In the genomic region with DNA sequence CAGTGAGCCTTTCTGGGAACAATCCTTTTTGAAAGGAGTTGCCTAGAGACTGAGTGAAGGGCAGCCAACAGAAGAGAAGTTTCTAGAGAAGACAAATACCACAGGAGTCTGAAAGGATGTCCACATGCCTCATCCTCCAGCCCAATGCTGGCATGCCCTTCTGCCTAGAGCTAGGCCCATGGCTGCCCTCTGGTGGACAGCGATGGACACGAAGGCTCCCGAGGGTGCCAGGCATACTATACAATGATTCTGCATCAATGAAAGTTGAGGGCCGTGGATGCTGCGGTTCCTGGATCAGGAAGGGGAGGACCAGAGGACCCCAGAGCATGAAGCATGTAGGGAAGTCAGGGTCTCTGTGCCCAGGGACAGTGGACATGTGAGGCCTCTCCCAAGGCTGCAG, we compare ENCODE assay signal across 9 mouse cellular contexts. TPM values are rescaled to one million over a fixed set of nuclear protein-coding genes. Genes with fewer than 3 reads are reported as not detected.
A peak's percentile ranks its signal among the peaks of the same experiment; 100 is the strongest.
DNase-seq lines count a peak whose midpoint lies in the region; ATAC-seq and TF ChIP-seq lines count a peak whose summit lies in the region.
"Had no signal": no experiment of that assay in that cellular context is flagged by ENCODE, and none has a peak within 500 bp of the region (broad histone marks: within the 10 kb centered on the region; RNA-seq: fewer than 3 reads in every experiment).

No protein-coding gene starts in this region.

- peak; percentile 88 for DNase-seq in midbrain, embryonic 11.5 days (ENCODE audit: low spot score, missing footprints)
- DNase-seq in NIH3T3 (ENCODE audit: low read depth) = peak; percentile 86
- DNase-seq in spleen, postnatal 14 days (ENCODE audit: low spot score in 2 of 2) = peak; percentile 37 to 62
- DNase-seq in left cerebral cortex, adult 8-10 months (ENCODE audit: low spot score in 2 of 2) = no peak

- H3K4me1 ChIP-seq in midbrain, embryonic 11.5 days (ENCODE audit: control insufficient read depth, insufficient read depth, low read length) = no peaks in the 10 kb centered on the region
- H3K4me1 ChIP-seq in midbrain, embryonic 16.5 days (ENCODE audit: control insufficient read depth, insufficient read depth, low read length) = no peaks in the 10 kb centered on the region
- H3K4me1 ChIP-seq in cortical plate, adult 2 months (ENCODE audit: control insufficient read depth, insufficient read depth, low read length) = no peaks in the 10 kb centered on the region
- no peaks in the 10 kb centered on the region for H3K4me1 ChIP-seq in lung, embryonic 16.5 days (replicated peaks; ENCODE audit: control insufficient read depth, insufficient read depth, low read length)

- H3K9me3 ChIP-seq in midbrain, embryonic 11.5 days (ENCODE audit: control insufficient read depth, low read length) = no peaks in the 10 kb centered on the region
- H3K9me3 ChIP-seq in midbrain, embryonic 16.5 days (replicated peaks; ENCODE audit: control insufficient read depth, low read length, poor library complexity, severe bottlenecking) = no peaks in the 10 kb centered on the region
- H3K9me3 ChIP-seq in lung, embryonic 16.5 days (ENCODE audit: control insufficient read depth, low read length) = no peaks in the 10 kb centered on the region

- no peak overlapping the region for H3K4me3 ChIP-seq in midbrain, embryonic 11.5 days (ENCODE audit: low read depth, low read length)
- no peak overlapping the region for H3K4me3 ChIP-seq in midbrain, embryonic 16.5 days (ENCODE audit: low read depth, low read length)
- H3K4me3 ChIP-seq in cortical plate, adult 2 months (ENCODE audit: insufficient read depth, low read length) = no peak overlapping the region
- H3K4me3 ChIP-seq in lung, embryonic 16.5 days (ENCODE audit: low read length) = no peak overlapping the region

- no peak overlapping the region for H3K27ac ChIP-seq in midbrain, embryonic 11.5 days (ENCODE audit: low read depth, low read length)
- H3K27ac ChIP-seq in midbrain, embryonic 16.5 days (ENCODE audit: low read length) = no peak overlapping the region
- no peak overlapping the region for H3K27ac ChIP-seq in cortical plate, adult 2 months (ENCODE audit: insufficient read depth, low read length)
- no peak overlapping the region for H3K27ac ChIP-seq in lung, embryonic 16.5 days (ENCODE audit: low read length)

- H3K9ac ChIP-seq in midbrain, embryonic 11.5 days (ENCODE audit: low read length) = no peak overlapping the region
- H3K9ac ChIP-seq in midbrain, embryonic 16.5 days (ENCODE audit: low read depth, low read length) = no peak overlapping the region
- no peak overlapping the region for H3K9ac ChIP-seq in lung, embryonic 16.5 days (ENCODE audit: low read length)

- no peak for TF ChIP-seq POLR2A in cortical plate, adult 2 months (IDR thresholded peaks at IDR 0.05; ENCODE audit: extremely low read depth, insufficient read depth, low read length)

- H3K36me3 ChIP-seq in midbrain, embryonic 11.5 days (ENCODE audit: control insufficient read depth, insufficient read depth, low read length) = no peaks in the 10 kb centered on the region
- no peaks in the 10 kb centered on the region for H3K36me3 ChIP-seq in midbrain, embryonic 16.5 days (ENCODE audit: control insufficient read depth, insufficient read depth, low read length)
- no peaks in the 10 kb centered on the region for H3K36me3 ChIP-seq in lung, embryonic 16.5 days (ENCODE audit: control insufficient read depth, insufficient read depth, low read length)

- no peak overlapping the region for H3K4me2 ChIP-seq in midbrain, embryonic 11.5 days
- no peak overlapping the region for H3K4me2 ChIP-seq in midbrain, embryonic 16.5 days (ENCODE audit: low read length)
- H3K4me2 ChIP-seq in lung, embryonic 16.5 days (ENCODE audit: low read depth, low read length) = no peak overlapping the region

- no peaks in the 10 kb centered on the region for H3K27me3 ChIP-seq in midbrain, embryonic 11.5 days (ENCODE audit: control insufficient read depth, insufficient read depth, low read length)
- H3K27me3 ChIP-seq in midbrain, embryonic 16.5 days (ENCODE audit: control insufficient read depth, insufficient read depth, low read depth, low read length) = no peaks in the 10 kb centered on the region
- no peaks in the 10 kb centered on the region for H3K27me3 ChIP-seq in lung, embryonic 16.5 days (ENCODE audit: control insufficient read depth, insufficient read depth, low read depth, low read length)

- ATAC-seq in midbrain, embryonic 11.5 days (ENCODE audit: low FRiP score) = peak; percentile 39
- ATAC-seq in midbrain, embryonic 16.5 days = no peak
- peak; percentile 69 for ATAC-seq in inflammation-experienced regulatory T-cells, adult 6 months
- ATAC-seq in lung, embryonic 16.5 days (ENCODE audit: low read depth) = peak; percentile 36; the same call in 1 of the 2 replicates

- peak; percentile 28; the same call in 1 of the 2 replicates for TF ChIP-seq CTCF in cortical plate, adult 2 months (IDR thresholded peaks at IDR 0.05; ENCODE audit: extremely low read depth, insufficient read depth, low read length)

- 31% methylated on average over 5 of the region's 5 CpGs for WGBS in midbrain, embryonic 11.5 days
- WGBS in midbrain, embryonic 16.5 days = 27% methylated on average over 5 of the region's 5 CpGs
- WGBS in lung, embryonic 16.5 days = 40% methylated on average over 5 of the region's 5 CpGs

RNA-seq across cellular contexts. Expression of a gene that starts 9.3 kb away (rescaled TPM):
- 0.41 and 0.81 TPM in 2 replicates for polyA plus RNA-seq in midbrain, embryonic 11.5 days (2014; fragmentation: Nextera tagmentation; extraction: Ambion mirVana)
- 0.88 and 1.6 TPM in 2 replicates for polyA plus RNA-seq in midbrain, embryonic 16.5 days (2015; fragmentation: Nextera tagmentation; extraction: Ambion mirVana)
- 0.23 and 0.29 TPM in 2 replicates for polyA plus RNA-seq in cortical plate, adult 2 months (2012; rRNA removed)
- polyA plus RNA-seq in inflammation-experienced regulatory T-cells, adult 6 months (2017; shearing (Covaris generic)) = 10 to 100 TPM in 2 of 3 experiments, 1 to 10 TPM in 1; 3.9 to 19.1 (median 13.6) TPM
- 0.75 and 0.99 TPM in 2 replicates for polyA plus RNA-seq in lung, embryonic 16.5 days (2015; fragmentation: Nextera tagmentation; extraction: Ambion mirVana)
- total RNA-seq in left cerebral cortex, adult 8-10 months (2022) = 1 to 10 TPM; 1.1 to 3.2 (median 2.0) TPM

RNA-seq across cellular contexts. Expression of a gene that starts 9.6 kb away (rescaled TPM):
- polyA plus RNA-seq in midbrain, embryonic 11.5 days (2014; fragmentation: Nextera tagmentation; extraction: Ambion mirVana) = not detected in 2 replicates
- not detected in 2 replicates for polyA plus RNA-seq in midbrain, embryonic 16.5 days (2015; fragmentation: Nextera tagmentation; extraction: Ambion mirVana)
- polyA plus RNA-seq in cortical plate, adult 2 months (2012; rRNA removed) = not detected in 2 replicates
- polyA plus RNA-seq in inflammation-experienced regulatory T-cells, adult 6 months (2017; shearing (Covaris generic)) = 1 to 10 TPM in 1 of 3 experiments, under 1 TPM in 1, not detected in 1; 0.34 to 1.1 TPM
- polyA plus RNA-seq in lung, embryonic 16.5 days (2015; fragmentation: Nextera tagmentation; extraction: Ambion mirVana) = 0.41 TPM in 1 of 2 replicates, not detected in the other
- under 1 TPM in 3 of 4 experiments, not detected in 1; 0.39 to 0.87 (median 0.66) TPM for total RNA-seq in left cerebral cortex, adult 8-10 months (2022)
- total RNA-seq: gastrocnemius, postnatal 36 days had no signal

RNA-seq across cellular contexts. Expression of a gene that starts 14.6 kb away (rescaled TPM):
- polyA plus RNA-seq in midbrain, embryonic 11.5 days (2014; fragmentation: Nextera tagmentation; extraction: Ambion mirVana) = not detected in 2 replicates
- not detected in 2 replicates for polyA plus RNA-seq in midbrain, embryonic 16.5 days (2015; fragmentation: Nextera tagmentation; extraction: Ambion mirVana)
- not detected in 2 replicates for polyA plus RNA-seq in cortical plate, adult 2 months (2012; rRNA removed)
- not detected for polyA plus RNA-seq in inflammation-experienced regulatory T-cells, adult 6 months (2017; shearing (Covaris generic))
- not detected in 2 replicates for polyA plus RNA-seq in lung, embryonic 16.5 days (2015; fragmentation: Nextera tagmentation; extraction: Ambion mirVana)
- total RNA-seq in left cerebral cortex, adult 8-10 months (2022) = not detected
- total RNA-seq: gastrocnemius, postnatal 36 days had no signal

RNA-seq across cellular contexts. Expression of a gene that starts 17.4 kb away (rescaled TPM):
- 0.27 TPM in 1 of 2 replicates, not detected in the other for polyA plus RNA-seq in midbrain, embryonic 11.5 days (2014; fragmentation: Nextera tagmentation; extraction: Ambion mirVana)
- polyA plus RNA-seq in midbrain, embryonic 16.5 days (2015; fragmentation: Nextera tagmentation; extraction: Ambion mirVana) = 0.18 TPM in 1 of 2 replicates, not detected in the other
- polyA plus RNA-seq in cortical plate, adult 2 months (2012; rRNA removed) = not detected in 2 replicates
- 1 to 10 TPM in 2 of 3 experiments, not detected in 1; 1.3 to 1.6 TPM for polyA plus RNA-seq in inflammation-experienced regulatory T-cells, adult 6 months (2017; shearing (Covaris generic))
- polyA plus RNA-seq in lung, embryonic 16.5 days (2015; fragmentation: Nextera tagmentation; extraction: Ambion mirVana) = not detected in 2 replicates
- under 1 TPM in 1 of 4 experiments, not detected in 3; 0.30 TPM for total RNA-seq in left cerebral cortex, adult 8-10 months (2022)
- total RNA-seq: gastrocnemius, postnatal 36 days had no signal

RNA-seq across cellular contexts. Expression of a gene that starts 24.4 kb away (rescaled TPM):
- 1,062 and 1,170 TPM in 2 replicates for polyA plus RNA-seq in midbrain, embryonic 11.5 days (2014; fragmentation: Nextera tagmentation; extraction: Ambion mirVana)
- polyA plus RNA-seq in midbrain, embryonic 16.5 days (2015; fragmentation: Nextera tagmentation; extraction: Ambion mirVana) = 1,162 and 1,206 TPM in 2 replicates
- 547 and 628 TPM in 2 replicates for polyA plus RNA-seq in cortical plate, adult 2 months (2012; rRNA removed)
- polyA plus RNA-seq in inflammation-experienced regulatory T-cells, adult 6 months (2017; shearing (Covaris generic)) = 100 to 1,000 TPM; 674 to 762 (median 707) TPM
- 980 and 1,001 TPM in 2 replicates for polyA plus RNA-seq in lung, embryonic 16.5 days (2015; fragmentation: Nextera tagmentation; extraction: Ambion mirVana)
- 100 to 1,000 TPM; 314 to 398 (median 353) TPM for total RNA-seq in left cerebral cortex, adult 8-10 months (2022)

Comparison
In these comparisons a context has a peak if more than half of its experiments do, and no peak if none do; other contexts are left out.
1. DNase-seq: peak in midbrain, embryonic 11.5 days (single experiment), NIH3T3 (single experiment) and spleen, postnatal 14 days (2 of 2); none in left cerebral cortex, adult 8-10 months (0 of 2).